Mouse (Mus musculus) heart, postnatal 0 days (tissue): ENCODE measurements around the gene Fbxw17. TPM values are rescaled to one million over a fixed set of nuclear protein-coding genes. Genes with fewer than 3 reads are reported as not detected.
"Not testable (repeated sequence)": the region's sequence is repeated elsewhere in the genome, so short reads cannot be mapped to it uniquely, and the experiment has no call there.

Experiments used
- ATAC-seq: fragments of 200-750 bp; cut with Nextera tagmentation; 2 replicates; pipeline ENCODE4 v1.8.0; 2017; ENCODE audit warnings: low read depth, moderate number of reproducible peaks, moderate library complexity; ENCODE audit not compliant: insufficient read depth
- DNase-seq: peaks from one replicate; pipeline ENCODE4 v3.0.0-alpha.2; 2016; ENCODE audit warnings: low spot score
- H3K27ac ChIP-seq: fragments of 300-500 bp; sonication (generic); 2 replicates; pipeline ENCODE4 v1.5.1; 2014; ENCODE audit warnings: low read depth, mild to moderate bottlenecking
- H3K27me3 ChIP-seq: fragments of 300-500 bp; sonication (generic); 2 replicates; pipeline ENCODE4 v1.6.1; 2014; ENCODE audit warnings: low read length, mixed read lengths; ENCODE audit not compliant: control insufficient read depth, insufficient read depth
- H3K36me3 ChIP-seq: fragments of 300-500 bp; sonication (generic); replicated peaks from 2 replicates; pipeline ENCODE4 v1.6.1; 2014; ENCODE audit warnings: low read length, mixed read lengths; ENCODE audit not compliant: control insufficient read depth, insufficient read depth
- H3K4me1 ChIP-seq: fragments of 300-500 bp; sonication (generic); 2 replicates; pipeline ENCODE4 v1.6.1; 2014; ENCODE audit warnings: antibody characterized with exemption; ENCODE audit not compliant: control insufficient read depth, insufficient read depth
- H3K4me2 ChIP-seq: fragments of 300-500 bp; sonication (generic); 2 replicates; pipeline ENCODE4 v1.6.1; 2014; ENCODE audit warnings: low read depth, mild to moderate bottlenecking, low read length, moderate library complexity
- H3K4me3 ChIP-seq: fragments of 300-500 bp; sonication (generic); 2 replicates; pipeline ENCODE4 v1.5.1; 2014; ENCODE audit warnings: low read depth, low read length
- H3K9ac ChIP-seq: fragments of 300-500 bp; sonication (generic); replicated peaks from 2 replicates; pipeline ENCODE4 v1.6.1; 2014; ENCODE audit warnings: low read depth, low read length, mixed read lengths
- H3K9me3 ChIP-seq: fragments of 300-500 bp; sonication (generic); replicated peaks from 2 replicates; pipeline ENCODE4 v1.6.1; 2016; ENCODE audit warnings: low read length; ENCODE audit not compliant: control insufficient read depth
- CTCF ChIP-seq: IDR thresholded peaks from 2 replicates; pipeline ENCODE4 v1.5.1; 2016; ENCODE audit warnings: antibody characterized with exemption, control low read depth, low read depth
- EP300 ChIP-seq: IDR thresholded peaks from 2 replicates; pipeline ENCODE4 v1.6.1; 2016; ENCODE audit warnings: antibody characterized with exemption, low read depth
- WGBS: fragments of 180-500 bp; shearing (Covaris S2); extraction: QIAGEN DNeasy Blood & Tissue Kit; methylation state at CpG from one replicate; pipeline ENCODE4 v1.1.7; 2014; 5-methylcytosine and 5-hydroxymethylcytosine counted together
- polyA plus RNA-seq: library from polyadenylated mRNA; unstranded; fragments of >200 nt; fragmentation: Nextera tagmentation; extraction: Ambion mirVana; gene quantifications from 2 replicates; pipeline ENCODE4 v1.2.1, GENCODE M21; 2015
- total RNA-seq: library from RNA; depleted of rRNA; stranded (reverse); fragments of >200 nt; gene quantifications from 2 replicates; pipeline ENCODE4 v1.2.3, GENCODE M21; 2014; ENCODE audit warnings: low replicate concordance; rRNA removed

Fbxw17 gene
- total RNA-seq = 32.3 and 501 TPM in 2 replicates
- 10.5 and 12.7 TPM in 2 replicates for polyA plus RNA-seq

GRCm38 (mm10) chr13:50417389-50418183 lies at the start of gene Fbxw17:
Gene Fbxw17 (plus strand): TSS chr13:50417864.
- no peak for TF ChIP-seq EP300
- no peak for TF ChIP-seq CTCF
- Histone ChIP-seq H3K4me3 (peak within 1 kb of the TSS; percentile 91), H3K9ac (peak within 1 kb of the TSS; percentile 82), H3K27ac (peak within 1 kb of the TSS; percentile 26; the same call in 1 of the 2 replicates), H3K27me3 (no peaks in the 10 kb centered on the region), H3K9me3 (no peaks in the 10 kb centered on the region), H3K36me3 (peaks cover 17% of the 10 kb centered on the region; the same call in 1 of the 2 replicates), H3K4me1 (no peaks in the 10 kb centered on the region; the same call in 1 of the 2 replicates), H3K4me2 (peak within 1 kb of the TSS; percentile 87)
- DNase-seq = peak; percentile 81
- 12% methylated on average over 32 of the region's 35 CpGs for WGBS
- peak; percentile 96 for ATAC-seq

- H3K4me1 ChIP-seq, H3K27me3 ChIP-seq, DNase-seq, H3K4me2 ChIP-seq, H3K9ac ChIP-seq, H3K36me3 ChIP-seq, H3K4me3 ChIP-seq, ATAC-seq, H3K27ac ChIP-seq, H3K9me3 ChIP-seq: not testable (repeated sequence)
- 69% methylated on average over 5 of the region's 5 CpGs for WGBS
These were observed 44.5 kb upstream of the Fbxw17 start for GRCm38 (mm10) chr13:50372934-50373705.

- DNase-seq, H3K36me3 ChIP-seq, ATAC-seq, H3K9me3 ChIP-seq, H3K27ac ChIP-seq, H3K9ac ChIP-seq, H3K4me2 ChIP-seq, H3K4me3 ChIP-seq, H3K27me3 ChIP-seq, H3K4me1 ChIP-seq: not testable (repeated sequence)
These were observed 28.5 kb upstream of the Fbxw17 start for GRCm38 (mm10) chr13:50389146-50389545.

- ATAC-seq (no peak), DNase-seq (no peak)
- Histone ChIP-seq H3K4me2 (peak overlapping the region; percentile 87), H3K27ac (no peak overlapping the region), H3K36me3 (peaks cover 26% of the 10 kb centered on the region), H3K27me3 (no peaks in the 10 kb centered on the region), H3K4me1 (no peaks in the 10 kb centered on the region; the same call in 1 of the 2 replicates), H3K9me3 (no peaks in the 10 kb centered on the region), H3K4me3 (peak overlapping the region; percentile 91), H3K9ac (peak overlapping the region; percentile 82)
- no peak for TF ChIP-seq CTCF
- no peak for TF ChIP-seq EP300
- 32% methylated on average over 3 of the region's 3 CpGs for WGBS
These were observed 757 bp downstream of the Fbxw17 start for GRCm38 (mm10) chr13:50418421-50418820.

- TF ChIP-seq CTCF (no peak), EP300 (no peak)
- ATAC-seq (no peak), DNase-seq (no peak)
- WGBS = 88% methylated on average over 8 of the region's 8 CpGs
- no peak overlapping the region for H3K4me3 ChIP-seq
- H3K4me2 ChIP-seq = no peak overlapping the region
- no peak overlapping the region for H3K27ac ChIP-seq
- no peaks in the 10 kb centered on the region; the same call in 1 of the 2 replicates for H3K4me1 ChIP-seq
- no peaks in the 10 kb centered on the region for H3K9me3 ChIP-seq
- peaks cover 72% of the 10 kb centered on the region for H3K36me3 ChIP-seq
- no peak overlapping the region for H3K9ac ChIP-seq
- no peaks in the 10 kb centered on the region for H3K27me3 ChIP-seq
These were observed 6.1 kb downstream of the Fbxw17 start for GRCm38 (mm10) chr13:50423625-50424209.
